Mouse (Mus musculus): ENCODE data around the gene Gpx2.

Gpx2 gene

DNA sequence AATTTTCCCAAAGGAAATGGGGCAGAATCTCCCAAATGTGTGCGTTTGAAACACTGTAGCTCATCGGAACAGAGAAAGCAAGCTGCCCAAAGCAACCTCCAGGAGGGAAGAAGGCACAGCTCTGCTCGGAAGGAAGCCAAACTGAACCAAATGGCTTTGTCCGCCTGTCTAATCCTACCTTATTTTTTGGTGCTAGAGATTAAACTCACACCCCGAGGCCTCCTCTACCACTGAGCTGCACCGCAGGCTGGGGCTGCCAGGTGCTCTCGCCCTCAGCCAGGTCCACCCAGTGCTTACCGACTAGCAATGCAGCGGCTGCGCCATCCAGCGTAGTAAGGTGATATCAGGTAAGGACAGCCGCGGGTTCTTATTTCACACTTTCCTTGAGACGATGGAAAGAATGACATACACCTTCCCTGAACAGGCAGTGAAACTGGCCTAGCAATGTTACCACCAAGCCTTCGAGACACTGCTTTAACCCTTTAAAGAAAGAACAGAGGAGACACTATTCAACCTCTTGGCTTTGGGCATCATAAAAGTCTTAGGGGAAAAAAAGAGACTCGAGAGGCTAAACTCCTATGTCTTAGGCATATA, 44.4 kb downstream of the Gpx2 start:
- no peak for DNase-seq
